Mouse (Mus musculus) neural tube, embryonic 12.5 days (tissue): Measurements from ENCODE around the gene Pdzd7. TPM values are rescaled to one million over a fixed set of nuclear protein-coding genes. Genes with fewer than 3 reads are reported as not detected.

Source experiments
- ATAC-seq: fragments of 200-750 bp; cut with Nextera tagmentation; 2 replicates; pipeline ENCODE4 v1.8.0; 2017; ENCODE audit warnings: low read depth, mild to moderate bottlenecking, moderate TSS enrichment, moderate library complexity; ENCODE audit not compliant: low FRiP score
- H3K27ac ChIP-seq: fragments of 300-500 bp; sonication (generic); 2 replicates; pipeline ENCODE4 v1.5.1; 2016
- H3K27me3 ChIP-seq: fragments of 300-500 bp; sonication (generic); replicated peaks from 2 replicates; pipeline ENCODE4 v1.6.1; 2016; ENCODE audit warnings: mild to moderate bottlenecking
- H3K36me3 ChIP-seq: fragments of 300-500 bp; sonication (generic); 2 replicates; pipeline ENCODE4 v1.6.1; 2016; ENCODE audit warnings: mild to moderate bottlenecking
- H3K4me1 ChIP-seq: fragments of 300-500 bp; sonication (generic); 2 replicates; pipeline ENCODE4 v1.6.1; 2016
- H3K4me2 ChIP-seq: fragments of 300-500 bp; sonication (generic); replicated peaks from 2 replicates; pipeline ENCODE4 v1.6.1; 2016; ENCODE audit warnings: mild to moderate bottlenecking
- H3K4me3 ChIP-seq: fragments of 300-500 bp; sonication (generic); 2 replicates; pipeline ENCODE4 v1.5.1; 2016
- H3K9ac ChIP-seq: fragments of 300-500 bp; sonication (generic); 2 replicates; pipeline ENCODE4 v1.6.1; 2016; ENCODE audit warnings: mild to moderate bottlenecking
- H3K9me3 ChIP-seq: fragments of 300-500 bp; sonication (generic); 2 replicates; pipeline ENCODE4 v1.6.1; 2016; ENCODE audit warnings: mild to moderate bottlenecking
- WGBS: fragments of 180-500 bp; shearing (Covaris S2); methylation state at CpG from one replicate; pipeline ENCODE4 v1.1.7; 2016; 5-methylcytosine and 5-hydroxymethylcytosine counted together
- polyA plus RNA-seq: library from polyadenylated mRNA; unstranded; fragments of >200 nt; fragmentation: Nextera tagmentation; extraction: Ambion mirVana; gene quantifications from 2 replicates; pipeline ENCODE4 v1.2.1, GENCODE M21; 2016

The Pdzd7 gene
- polyA plus RNA-seq, 1 experiment from 2014 or later: 0.63 TPM

DNA sequence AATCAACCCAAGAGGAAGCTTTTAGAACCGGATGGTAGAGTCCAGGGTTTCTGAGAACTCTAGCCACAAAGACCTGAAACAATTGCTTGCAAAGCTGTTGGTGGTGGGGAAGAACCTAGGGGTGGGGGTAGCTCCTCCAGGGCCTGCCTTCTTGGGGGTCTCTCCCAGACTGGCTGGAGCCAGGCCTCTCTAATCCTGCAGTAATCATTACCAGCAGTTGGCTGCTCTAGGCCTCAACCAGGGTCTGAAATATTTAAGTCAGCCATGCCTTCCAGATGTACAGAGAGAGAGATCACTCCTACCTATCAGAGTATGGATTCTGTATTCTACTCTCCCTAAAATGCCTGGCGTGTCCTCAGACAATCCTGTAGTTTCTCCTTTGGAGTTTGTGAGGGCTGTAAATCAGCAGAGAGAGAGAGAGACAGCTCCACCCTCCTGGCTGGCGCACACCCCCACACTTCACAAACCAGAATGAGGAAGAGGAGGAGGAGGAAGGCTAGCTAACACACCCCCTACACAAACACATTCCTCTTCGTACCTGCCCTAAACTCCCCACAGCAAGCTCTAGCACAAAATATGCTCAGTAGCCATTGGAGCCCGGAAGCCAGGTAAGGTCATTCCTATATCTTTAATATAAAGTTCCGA, 31.8 kb downstream of the Pdzd7 start:
- Histone ChIP-seq H3K4me3 (no peak overlapping the region), H3K27ac (no peak overlapping the region), H3K27me3 (no peaks in the 10 kb centered on the region), H3K36me3 (peaks cover 26% of the 10 kb centered on the region), H3K4me1 (peaks cover 49% of the 10 kb centered on the region), H3K9me3 (no peaks in the 10 kb centered on the region), H3K4me2 (no peak overlapping the region), H3K9ac (no peak overlapping the region)
- ATAC-seq: no peak
- 54% methylated on average over 6 of the region's 6 CpGs for WGBS

GRCm38 (mm10) chr19:45012636-45013035, 32.9 kb downstream of the Pdzd7 start:
- Histone ChIP-seq H3K36me3 (peaks cover 36% of the 10 kb centered on the region), H3K9me3 (no peaks in the 10 kb centered on the region), H3K4me2 (no peak overlapping the region), H3K27me3 (no peaks in the 10 kb centered on the region), H3K4me3 (no peak overlapping the region), H3K9ac (0 out of 2 replicates have a peak overlapping the region, but pooled peaks have one; percentile 26), H3K4me1 (peaks cover 46% of the 10 kb centered on the region), H3K27ac (peak overlapping the region; percentile 67)
- WGBS: 41% methylated on average over 6 of the region's 6 CpGs
- ATAC-seq: no peak

GRCm38 (mm10) chr19:45012219-45012618, 33.3 kb downstream of the Pdzd7 start:
- 0 out of 2 replicates have a peak overlapping the region, but pooled peaks have one; percentile 26 for H3K9ac ChIP-seq
- no peak for ATAC-seq
- no peak overlapping the region for H3K4me3 ChIP-seq
- peaks cover 36% of the 10 kb centered on the region for H3K36me3 ChIP-seq
- H3K9me3 ChIP-seq: no peaks in the 10 kb centered on the region
- peaks cover 47% of the 10 kb centered on the region for H3K4me1 ChIP-seq
- 91% methylated on average over 8 of the region's 8 CpGs for WGBS
- no peaks in the 10 kb centered on the region for H3K27me3 ChIP-seq
- H3K4me2 ChIP-seq: no peak overlapping the region
- peak overlapping the region; percentile 67 for H3K27ac ChIP-seq

DNA sequence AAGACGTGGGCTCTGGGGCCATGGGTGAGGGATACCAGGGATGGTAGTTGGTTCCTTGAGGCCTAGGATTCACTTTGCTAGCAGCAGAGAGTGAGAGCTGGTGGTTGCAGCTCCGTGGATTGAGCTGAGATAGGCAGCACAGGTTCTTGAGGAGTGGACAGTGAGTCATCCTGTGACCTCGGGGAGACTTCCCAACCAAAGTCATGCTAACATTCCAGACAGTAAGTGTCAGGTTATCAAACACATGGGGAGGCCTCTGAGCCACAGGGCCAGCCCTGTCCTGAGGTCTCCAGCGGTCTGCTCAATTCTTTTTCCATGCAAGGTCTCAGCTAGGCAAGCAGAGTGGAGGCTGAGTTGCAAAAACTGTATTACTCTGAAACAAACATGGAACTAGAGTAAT, 34.9 kb downstream of the Pdzd7 start:
- WGBS: 90% methylated on average over 4 of the region's 4 CpGs
- peaks cover 36% of the 10 kb centered on the region for H3K36me3 ChIP-seq
- H3K9ac ChIP-seq: no peak overlapping the region
- H3K9me3 ChIP-seq: no peaks in the 10 kb centered on the region
- no peak overlapping the region for H3K4me2 ChIP-seq
- peaks cover 41% of the 10 kb centered on the region for H3K4me1 ChIP-seq
- no peak overlapping the region for H3K27ac ChIP-seq
- no peaks in the 10 kb centered on the region for H3K27me3 ChIP-seq
- H3K4me3 ChIP-seq: no peak overlapping the region
- no peak for ATAC-seq

DNA sequence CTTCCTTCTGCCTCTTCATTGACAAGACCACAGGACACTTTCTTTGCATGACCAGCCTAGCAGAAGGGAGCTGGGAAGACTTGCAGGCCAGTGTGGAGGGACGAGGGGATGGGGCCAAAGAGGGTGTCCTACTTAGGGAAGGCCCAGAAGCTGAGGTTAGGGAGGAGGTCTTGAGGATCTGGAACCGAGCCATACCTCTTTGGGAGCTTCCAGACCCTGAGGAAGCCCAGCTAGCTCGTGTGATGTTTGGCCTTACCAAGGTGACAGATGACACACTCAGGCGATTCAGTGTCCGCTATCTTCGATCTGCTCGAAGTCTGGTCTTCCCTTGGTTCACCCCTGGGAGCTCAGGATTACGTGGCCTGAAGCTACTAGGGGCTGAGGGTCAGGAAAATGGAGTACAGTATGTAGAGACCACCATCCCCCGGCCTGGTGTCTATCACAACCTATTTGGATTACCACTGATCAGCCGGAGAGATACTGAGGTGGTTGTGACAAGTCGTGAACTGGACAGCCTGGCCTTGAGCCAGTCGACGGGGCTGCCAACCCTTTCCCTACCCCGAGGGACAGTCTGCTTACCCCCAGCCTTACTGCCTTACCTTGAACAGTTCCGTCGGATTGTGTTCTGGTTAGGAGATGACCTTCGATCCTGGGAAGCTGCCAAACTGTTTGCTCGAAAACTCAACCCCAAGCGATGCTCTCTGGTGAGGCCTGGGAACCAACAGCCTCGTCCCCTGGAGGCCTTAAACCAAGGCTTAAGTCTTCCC, 37.9 kb downstream of the Pdzd7 start:
- peak overlapping the region; percentile 89; the same call in 1 of the 2 replicates for H3K4me3 ChIP-seq
- WGBS: 95% methylated on average over 20 of the region's 20 CpGs
- no peaks in the 10 kb centered on the region for H3K27me3 ChIP-seq
- H3K4me1 ChIP-seq: peaks cover 26% of the 10 kb centered on the region
- H3K9me3 ChIP-seq: no peaks in the 10 kb centered on the region
- H3K9ac ChIP-seq: peak overlapping the region; percentile 88; the same call in 1 of the 2 replicates
- H3K36me3 ChIP-seq: peaks cover 56% of the 10 kb centered on the region
- ATAC-seq: no peak
- no peak overlapping the region for H3K27ac ChIP-seq
- H3K4me2 ChIP-seq: peak overlapping the region; percentile 93

DNA sequence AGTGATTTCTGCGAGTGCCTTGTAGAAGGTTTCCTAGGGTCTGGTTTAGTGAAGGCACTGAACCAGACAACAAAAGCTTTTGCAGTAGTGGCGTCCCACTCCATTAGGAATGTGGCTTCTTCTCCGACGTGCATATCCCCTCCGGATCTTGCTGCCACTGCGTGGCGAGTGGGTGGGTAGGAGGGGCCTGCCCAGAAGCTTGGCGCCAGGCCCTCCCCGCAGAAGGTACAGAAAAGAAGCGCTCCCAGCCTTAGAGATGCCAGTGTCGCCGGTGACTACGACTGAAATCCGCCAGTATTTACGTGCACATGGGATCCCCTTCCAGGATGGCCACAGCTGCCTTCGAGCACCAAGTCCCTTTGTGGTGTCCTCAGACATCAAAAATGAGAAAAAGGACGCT, 38.5 kb downstream of the Pdzd7 start:
- Histone ChIP-seq H3K36me3 (peaks cover 59% of the 10 kb centered on the region), H3K4me2 (peak overlapping the region; percentile 93), H3K4me3 (peak overlapping the region; percentile 89), H3K9ac (peak overlapping the region; percentile 88), H3K9me3 (no peaks in the 10 kb centered on the region), H3K4me1 (peaks cover 21% of the 10 kb centered on the region), H3K27me3 (no peaks in the 10 kb centered on the region), H3K27ac (no peak overlapping the region; the same call in 1 of the 2 replicates)
- ATAC-seq: no peak
- 41% methylated on average over 17 of the region's 17 CpGs for WGBS

GRCm38 (mm10) chr19:45005957-45006712, 39.4 kb downstream of the Pdzd7 start, which contains the start of gene Mrpl43:
Gene Mrpl43 (minus strand): TSS chr19:45006442.
- Histone ChIP-seq H3K36me3 (peaks cover 59% of the 10 kb centered on the region), H3K4me3 (peak within 1 kb of the TSS; percentile 89), H3K4me1 (peaks cover 21% of the 10 kb centered on the region), H3K9me3 (no peaks in the 10 kb centered on the region), H3K27me3 (no peaks in the 10 kb centered on the region), H3K9ac (peak within 1 kb of the TSS; percentile 88), H3K27ac (peak within 1 kb of the TSS; percentile 46), H3K4me2 (peak within 1 kb of the TSS; percentile 93)
- ATAC-seq: peak; percentile 93
- under 1% methylated on average over 82 of the region's 82 CpGs for WGBS

- Histone ChIP-seq H3K4me3 (peak within 1 kb of the TSS; percentile 89), H3K4me2 (peak within 1 kb of the TSS; percentile 93), H3K4me1 (peaks cover 21% of the 10 kb centered on the region), H3K27me3 (no peaks in the 10 kb centered on the region), H3K36me3 (peaks cover 59% of the 10 kb centered on the region), H3K9me3 (no peaks in the 10 kb centered on the region), H3K27ac (peak within 1 kb of the TSS; percentile 46), H3K9ac (peak within 1 kb of the TSS; percentile 88)
- ATAC-seq: no peak
- 10% methylated on average over 16 of the region's 16 CpGs for WGBS
These were observed 40.1 kb downstream of the Pdzd7 start, which contains the start of gene Twnk for GRCm38 (mm10) chr19:45005444-45005843. Gene Twnk (plus strand): TSS chr19:45005663.

GRCm38 (mm10) chr19:45003740-45004516, 41.6 kb downstream of the Pdzd7 start:
- H3K9ac ChIP-seq: no peak overlapping the region
- peaks cover 66% of the 10 kb centered on the region for H3K36me3 ChIP-seq

GRCm38 (mm10) chr19:45002301-45002700, 43.2 kb downstream of the Pdzd7 start:
- Histone ChIP-seq H3K9me3 (no peaks in the 10 kb centered on the region), H3K4me1 (peaks cover 16% of the 10 kb centered on the region)

More at GRCm38 (mm10) chr19:45003740-45004516, 41.6 kb downstream of the Pdzd7 start:
- no peak overlapping the region for H3K4me2 ChIP-seq
- H3K27me3 ChIP-seq: no peaks in the 10 kb centered on the region
- 87% methylated on average over 7 of the region's 7 CpGs for WGBS
- H3K4me3 ChIP-seq: no peak overlapping the region
- no peak for ATAC-seq
- H3K9me3 ChIP-seq: no peaks in the 10 kb centered on the region
- no peak overlapping the region for H3K27ac ChIP-seq
- H3K4me1 ChIP-seq: peaks cover 21% of the 10 kb centered on the region

DNA sequence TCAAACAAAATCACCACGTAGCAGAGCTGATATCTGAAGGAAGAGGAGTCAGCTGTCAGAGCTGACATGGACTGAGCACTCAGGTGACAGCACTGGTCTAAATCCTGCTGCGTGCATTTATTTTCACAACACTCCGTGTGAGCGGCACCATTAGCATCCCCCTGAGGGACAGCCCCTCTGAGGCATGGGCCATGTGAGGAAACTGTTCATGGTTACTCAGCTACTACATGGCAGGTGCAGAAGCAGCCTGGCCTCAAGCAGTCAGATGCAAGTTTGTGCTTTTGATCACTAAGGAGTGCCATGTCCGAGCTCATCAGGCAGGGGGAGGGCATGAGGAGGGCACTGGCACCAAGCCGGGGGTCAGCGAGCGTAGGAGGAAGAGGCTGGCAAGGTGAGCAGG, 45.9 kb downstream of the Pdzd7 start:
- Histone ChIP-seq H3K4me3 (no peak overlapping the region), H3K9ac (no peak overlapping the region), H3K36me3 (peaks cover 87% of the 10 kb centered on the region), H3K9me3 (no peaks in the 10 kb centered on the region), H3K27ac (no peak overlapping the region), H3K4me2 (no peak overlapping the region), H3K27me3 (no peaks in the 10 kb centered on the region), H3K4me1 (no peaks in the 10 kb centered on the region)
- WGBS: 89% methylated on average over 8 of the region's 8 CpGs
- ATAC-seq: no peak

More at GRCm38 (mm10) chr19:45002301-45002700, 43.2 kb downstream of the Pdzd7 start:
- H3K36me3 ChIP-seq: peaks cover 73% of the 10 kb centered on the region
- no peak overlapping the region for H3K4me3 ChIP-seq
- H3K4me2 ChIP-seq: no peak overlapping the region
- 68% methylated on average over 3 of the region's 3 CpGs for whole genome bisulfite sequencing
- no peaks in the 10 kb centered on the region for H3K27me3 ChIP-seq
- no peak overlapping the region for H3K27ac ChIP-seq
- ATAC-seq: no peak
- H3K9ac ChIP-seq: no peak overlapping the region
